Mouse (Mus musculus): Measurements from ENCODE around the gene Slc35a3.
"Not testable (repeated sequence)": the region's sequence is repeated elsewhere in the genome, so short reads cannot be mapped to it uniquely, and the experiment has no call there.

The Slc35a3 gene

GRCm38 (mm10) chr3:116698786-116699185, 13.8 kb downstream of the Slc35a3 start:
- no peak for DNase-seq (ENCODE audit: low spot score in 2 of 2)

DNA sequence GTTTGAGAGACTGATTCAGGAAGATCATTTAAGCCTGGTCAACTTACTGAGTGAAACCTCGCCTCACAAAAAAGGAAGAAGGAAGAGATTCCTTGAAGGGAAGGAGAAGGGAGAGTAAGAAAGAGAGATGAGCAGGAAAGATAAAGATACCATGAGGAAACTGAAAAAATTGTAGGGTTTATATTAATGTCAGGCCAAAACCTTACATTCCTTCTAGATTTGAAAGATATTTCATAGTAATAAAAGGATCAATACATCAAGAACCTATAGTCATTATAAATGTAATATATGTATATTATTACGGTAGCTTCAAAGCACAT, 17.0 kb downstream of the Slc35a3 start:
- no peak for DNase-seq (ENCODE audit: low spot score in 2 of 2)

GRCm38 (mm10) chr3:116694955-116695665, 17.5 kb downstream of the Slc35a3 start:
- DNase-seq (ENCODE audit: low spot score in 2 of 2), result no peak

- DNase-seq (ENCODE audit: low spot score in 2 of 2), result no peak
These were observed 18.3 kb downstream of the Slc35a3 start for GRCm38 (mm10) chr3:116694312-116694711.

DNA sequence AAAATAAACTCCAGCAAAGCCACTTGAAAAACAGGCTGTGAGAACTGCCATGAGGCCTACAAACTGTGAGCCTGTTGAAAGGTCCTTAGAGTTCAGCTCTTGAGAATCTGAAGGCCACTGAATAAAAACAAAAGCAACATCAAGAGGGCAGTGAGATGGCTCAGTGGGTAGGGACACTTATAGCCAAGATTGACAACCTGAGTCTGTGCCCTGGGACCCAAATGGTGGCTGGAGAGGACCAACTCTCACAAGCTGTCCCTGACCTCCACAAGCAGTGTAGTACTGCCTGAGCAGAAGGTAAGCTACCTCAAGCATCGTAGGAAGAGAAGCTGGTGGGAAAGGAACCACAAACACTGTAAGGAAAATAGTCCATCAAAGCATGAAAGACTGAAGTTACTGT, 31.5 kb downstream of the Slc35a3 start, which contains the start of gene Gm43191:
Gene Gm43191, minus strand, starts transcription at position 101 of the 400 bp plus-strand sequence.
- no peak for DNase-seq (ENCODE audit: low spot score in 2 of 2)

DNA sequence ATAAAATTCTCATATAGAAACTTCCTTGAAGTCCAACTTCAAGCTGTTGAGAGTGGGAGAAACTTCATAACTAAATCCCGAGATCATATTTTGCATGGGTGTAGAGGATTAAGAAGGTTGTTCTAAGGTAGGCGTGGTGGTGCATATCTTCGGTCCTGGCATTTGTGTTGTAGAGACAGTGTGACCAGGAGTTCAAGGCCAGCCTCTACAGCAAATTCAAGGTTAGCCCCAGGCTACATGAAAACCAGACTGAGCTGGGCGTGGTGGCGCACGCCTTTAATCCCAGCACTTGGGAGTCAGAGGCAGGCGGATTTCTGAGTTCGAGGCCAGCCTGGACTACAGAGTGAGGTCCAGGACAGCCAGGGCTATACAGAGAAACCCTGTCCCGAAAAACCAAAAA, 48.4 kb downstream of the Slc35a3 start:
- not testable (repeated sequence) for DNase-seq (ENCODE audit: low spot score in 2 of 2)

- peak; percentile 99 to 100 for DNase-seq (ENCODE audit: low spot score in 2 of 2)
These were observed 50.2 kb downstream of the Slc35a3 start, which contains the start of gene Mfsd14a for GRCm38 (mm10) chr3:116662463-116662863. Gene Mfsd14a (minus strand): TSS chr3:116662677.

GRCm38 (mm10) chr3:116661870-116662414, 50.7 kb downstream of the Slc35a3 start:
- DNase-seq (ENCODE audit: low spot score in 2 of 2), result no peak

DNA sequence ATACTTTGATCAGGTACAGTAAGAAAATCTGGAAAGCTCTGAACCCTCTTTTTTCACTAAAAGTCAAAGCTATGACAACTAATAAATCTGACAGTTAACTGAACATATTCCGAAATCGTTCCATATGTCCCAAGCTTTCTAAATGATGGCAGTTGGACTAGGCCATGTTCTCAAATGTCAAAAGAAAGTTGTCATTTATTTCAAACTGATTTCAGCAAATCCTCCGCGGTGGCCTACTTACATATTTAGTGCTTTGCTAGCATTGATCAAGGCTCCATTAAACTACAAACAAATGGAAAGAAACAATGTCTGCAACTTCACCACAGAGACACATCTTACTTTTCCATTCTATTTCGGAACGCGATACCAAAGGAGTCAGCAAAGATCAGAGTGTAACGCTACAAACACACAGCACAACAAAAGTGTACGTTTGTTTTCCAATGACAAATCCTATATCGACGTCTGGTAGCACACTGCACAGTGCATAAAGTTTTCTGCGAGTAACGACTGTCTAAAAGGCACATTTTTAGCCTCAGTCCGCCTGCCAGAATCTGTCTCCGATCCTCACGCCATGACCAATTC, 51.3 kb downstream of the Slc35a3 start:
- DNase-seq (ENCODE audit: low spot score in 2 of 2), result no peak

GRCm38 (mm10) chr3:116659856-116660430, 52.7 kb downstream of the Slc35a3 start:
- DNase-seq (ENCODE audit: low spot score in 2 of 2), result no peak

GRCm38 (mm10) chr3:116658928-116659565, 53.6 kb downstream of the Slc35a3 start:
- DNase-seq (ENCODE audit: low spot score in 2 of 2), result no peak

DNA sequence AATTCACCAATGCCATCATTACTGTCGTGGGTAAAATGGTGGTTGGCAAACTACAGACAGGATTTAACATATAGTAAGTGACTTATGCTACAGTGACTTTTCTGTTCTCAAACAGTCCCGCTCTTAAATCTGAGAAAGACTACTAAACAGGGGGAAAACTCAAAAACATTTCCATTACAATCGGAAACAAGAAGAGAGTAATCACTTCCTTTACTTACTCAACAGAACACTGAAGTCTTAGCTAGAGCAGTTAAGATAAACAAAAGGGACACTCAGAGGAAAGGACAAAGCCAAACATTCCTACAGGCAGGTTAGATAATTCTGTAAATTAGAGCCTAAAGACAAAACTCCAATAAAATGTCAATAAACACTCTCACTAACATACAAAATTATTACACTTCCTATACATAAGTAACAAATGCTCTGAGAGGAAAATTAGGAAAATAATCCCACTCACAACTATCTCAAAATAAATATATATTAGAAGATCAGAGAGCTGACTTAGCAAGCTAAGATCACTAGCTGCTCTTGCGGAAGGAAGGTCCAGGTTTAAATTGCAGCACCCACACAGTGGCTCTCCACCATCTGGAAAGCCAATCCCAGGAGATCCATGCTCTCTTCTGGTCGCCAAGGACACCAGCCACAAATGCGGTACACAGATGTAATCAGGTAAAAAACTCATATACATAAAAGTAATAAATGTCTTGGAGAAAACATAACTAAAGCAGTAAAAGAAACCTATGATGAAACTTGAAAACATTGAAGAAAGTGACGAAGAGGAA, 56.3 kb downstream of the Slc35a3 start:
- no peak for DNase-seq (ENCODE audit: low spot score in 2 of 2)

DNA sequence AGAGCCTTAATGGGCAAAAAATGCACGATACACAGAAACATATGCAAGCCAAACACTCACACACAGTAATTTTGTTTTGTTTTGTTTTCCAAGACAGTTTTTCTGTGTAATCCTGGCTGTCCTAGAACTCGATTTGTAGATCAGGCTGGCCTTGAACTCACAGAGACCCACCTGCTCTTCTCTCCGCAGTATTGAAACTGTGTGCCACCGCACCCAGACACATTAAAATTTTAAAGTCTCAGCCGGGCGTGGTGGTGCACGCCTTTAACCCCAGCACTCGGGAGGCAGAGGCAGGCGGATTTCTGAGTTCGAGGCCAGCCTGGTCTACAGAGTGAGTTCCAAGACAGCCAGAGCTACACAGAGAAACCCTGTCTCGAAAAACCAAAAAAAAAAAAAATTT, 58.6 kb downstream of the Slc35a3 start:
- not testable (repeated sequence) for DNase-seq (ENCODE audit: low spot score in 2 of 2)

GRCm38 (mm10) chr3:116653278-116653945, 59.2 kb downstream of the Slc35a3 start:
- no peak for DNase-seq (ENCODE audit: low spot score in 2 of 2)

GRCm38 (mm10) chr3:116652033-116652446, 60.6 kb downstream of the Slc35a3 start:
- DNase-seq (ENCODE audit: low spot score in 2 of 2), result no peak

DNA sequence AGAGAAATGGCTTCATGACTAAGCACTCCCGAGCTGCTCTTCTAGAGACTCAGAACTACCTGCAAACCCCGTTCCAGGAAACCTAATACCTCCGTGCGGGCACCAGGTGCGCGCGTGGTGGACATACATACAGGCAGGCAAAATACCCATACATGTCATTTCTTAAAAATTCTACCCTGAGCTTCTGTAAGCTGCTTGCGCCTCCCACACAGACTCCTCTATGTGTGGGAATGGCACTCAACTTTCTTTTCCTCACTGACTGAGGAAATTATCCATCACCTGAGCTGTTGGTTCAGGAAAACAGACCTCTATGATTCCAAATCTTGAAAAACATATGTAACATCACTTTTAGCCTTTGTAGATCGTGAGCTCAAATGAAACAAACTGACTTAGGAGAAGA, 61.9 kb downstream of the Slc35a3 start:
- no peak for DNase-seq (ENCODE audit: low spot score in 2 of 2)

GRCm38 (mm10) chr3:116648805-116649204, 63.8 kb downstream of the Slc35a3 start:
- DNase-seq (ENCODE audit: low spot score in 2 of 2), result no peak

GRCm38 (mm10) chr3:116646387-116646786, 66.2 kb downstream of the Slc35a3 start:
- DNase-seq (ENCODE audit: low spot score in 2 of 2), result no peak

DNA sequence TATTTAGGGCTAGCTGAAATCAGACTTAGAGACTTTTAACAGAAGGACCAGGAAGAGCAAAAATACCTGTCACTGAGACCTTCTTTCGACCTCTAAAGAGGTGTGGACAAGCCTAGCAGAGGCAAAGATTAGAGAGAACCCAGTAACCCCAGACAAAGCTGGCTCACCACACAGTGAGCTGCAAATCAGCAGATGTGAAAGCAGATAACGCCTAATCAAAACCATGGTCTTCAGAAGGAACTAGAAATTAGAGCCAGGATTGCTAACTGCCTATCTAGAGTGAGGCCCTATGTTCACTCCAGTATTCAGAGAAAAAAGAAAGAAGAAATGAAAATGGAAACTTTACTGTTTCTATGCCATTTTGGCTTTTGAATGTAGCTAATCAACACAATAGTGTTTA, 70.3 kb downstream of the Slc35a3 start:
- no peak for DNase-seq (ENCODE audit: low spot score in 2 of 2)

DNA sequence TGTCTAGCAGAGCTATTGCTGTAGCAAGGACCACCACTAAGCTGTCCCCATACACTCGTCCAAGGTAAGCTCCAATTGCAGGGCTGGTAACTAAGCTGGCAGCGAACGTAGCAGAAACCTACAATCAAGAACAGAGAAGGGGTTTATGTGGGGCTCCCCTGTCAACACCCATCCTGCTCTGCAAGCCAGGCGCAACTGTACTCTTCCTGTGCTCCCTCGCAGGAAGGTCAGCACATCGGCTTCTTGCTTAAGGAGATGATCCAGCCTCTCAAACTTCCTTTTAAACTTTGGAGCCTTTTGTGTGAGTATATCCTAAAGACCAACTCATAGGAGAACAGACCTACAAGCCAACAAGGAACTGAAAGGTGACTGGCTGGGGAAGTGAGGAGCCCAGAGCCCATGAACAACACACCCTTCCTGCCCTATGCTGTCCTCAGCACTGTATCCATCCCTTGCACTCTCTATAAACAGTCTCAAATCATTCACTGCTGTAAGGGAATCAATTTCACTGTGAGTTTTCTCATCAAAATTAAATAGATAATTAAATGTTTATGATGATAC, 70.7 kb downstream of the Slc35a3 start:
- DNase-seq (ENCODE audit: low spot score in 2 of 2), result no peak

- DNase-seq (ENCODE audit: low spot score in 2 of 2), result no peak
These were observed 72.6 kb downstream of the Slc35a3 start for GRCm38 (mm10) chr3:116640024-116640423.
